Mouse (Mus musculus): ENCODE results near the gene Gramd4.
"Not testable (repeated sequence)": the region's sequence is repeated elsewhere in the genome, so short reads cannot be mapped to it uniquely, and the experiment has no call there.

The Gramd4 gene

GRCm38 (mm10) chr15:86167787-86168504, 110.5 kb downstream of the Gramd4 start:
- DNase-seq = no peak

GRCm38 (mm10) chr15:86168505-86168867, 111.0 kb downstream of the Gramd4 start:
- no peak for DNase-seq

GRCm38 (mm10) chr15:86168941-86169816, 111.7 kb downstream of the Gramd4 start:
- DNase-seq = no peak

- no peak for DNase-seq
Measured at GRCm38 (mm10) chr15:86169817-86170110, 112.3 kb downstream of the Gramd4 start.

- DNase-seq = no peak
Measured at GRCm38 (mm10) chr15:86171316-86171715, 113.8 kb downstream of the Gramd4 start.

- DNase-seq = no peak
Measured at GRCm38 (mm10) chr15:86172124-86172523, 114.6 kb downstream of the Gramd4 start.

GRCm38 (mm10) chr15:86172526-86172925, 115.0 kb downstream of the Gramd4 start:
- DNase-seq = no peak

GRCm38 (mm10) chr15:86173136-86173985, 115.9 kb downstream of the Gramd4 start:
- no peak for DNase-seq

GRCm38 (mm10) chr15:86175253-86176050, 118.0 kb downstream of the Gramd4 start:
- DNase-seq = no peak

GRCm38 (mm10) chr15:86176166-86176565, 118.7 kb downstream of the Gramd4 start:
- no peak for DNase-seq

GRCm38 (mm10) chr15:86176771-86177702, 119.5 kb downstream of the Gramd4 start:
- no peak for DNase-seq

- DNase-seq = not testable (repeated sequence)
Measured at GRCm38 (mm10) chr15:86177703-86178251, 120.3 kb downstream of the Gramd4 start.

GRCm38 (mm10) chr15:86178594-86178993, 121.1 kb downstream of the Gramd4 start:
- no peak for DNase-seq

- no peak for DNase-seq
Measured at GRCm38 (mm10) chr15:86180427-86180826, 122.9 kb downstream of the Gramd4 start.

- not testable (repeated sequence) for DNase-seq
Measured at GRCm38 (mm10) chr15:86181321-86181720, 123.8 kb downstream of the Gramd4 start.

GRCm38 (mm10) chr15:86181941-86182439, 124.5 kb downstream of the Gramd4 start:
- DNase-seq = no peak

GRCm38 (mm10) chr15:86182646-86183045, 125.2 kb downstream of the Gramd4 start:
- peak; percentile 44 for DNase-seq

- no peak for DNase-seq
Measured at GRCm38 (mm10) chr15:86183484-86183883, 126.0 kb downstream of the Gramd4 start.

GRCm38 (mm10) chr15:86184071-86184470, 126.6 kb downstream of the Gramd4 start:
- DNase-seq = no peak

GRCm38 (mm10) chr15:86184851-86185688, 127.6 kb downstream of the Gramd4 start:
- peak; percentile 57 for DNase-seq
